In the genomic region with DNA sequence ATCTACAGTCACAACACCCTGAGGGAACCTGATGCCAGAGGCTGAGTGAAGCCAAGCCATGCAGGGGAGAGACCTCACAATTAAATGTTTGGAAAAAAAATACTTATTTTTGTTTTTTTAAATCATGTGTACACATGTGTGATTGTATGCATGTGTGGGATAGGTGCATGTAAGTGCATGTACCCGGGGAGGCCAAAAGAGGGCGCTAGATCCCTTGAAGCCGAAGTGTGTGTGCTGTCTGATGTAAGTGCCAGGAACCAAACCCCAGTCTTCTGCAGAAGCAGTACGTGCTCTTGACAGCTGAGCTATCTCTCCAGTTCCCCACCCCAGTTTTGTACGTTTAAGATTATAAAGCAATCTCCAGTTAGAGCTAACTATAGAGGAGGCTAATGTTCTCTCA, we compare ENCODE assay signal across 14 mouse cellular contexts.
DNase-seq lines count a peak whose midpoint lies in the region; ATAC-seq and TF ChIP-seq lines count a peak whose summit lies in the region.
"Had no signal": no experiment of that assay in that cellular context is flagged by ENCODE, and none has a peak within 500 bp of the region (broad histone marks: within the 10 kb centered on the region; RNA-seq: fewer than 3 reads in every experiment).

No protein-coding gene starts in this region.

- TF ChIP-seq EP300 in liver, embryonic 14.5 days (IDR thresholded peaks at IDR 0.05; ENCODE audit: low read depth) = no peak

- no peak overlapping the region for H3K4me3 ChIP-seq in forebrain, postnatal 0 days (ENCODE audit: low read depth, low read length)
- no peak overlapping the region for H3K4me3 ChIP-seq in forebrain, embryonic 15.5 days
- no peak overlapping the region for H3K4me3 ChIP-seq in liver, embryonic 14.5 days (ENCODE audit: insufficient read depth in 1 of 2, low read depth in 2 of 2, low read length in 2 of 2)
- H3K4me3 ChIP-seq in bone marrow, adult 2 months (replicated peaks; ENCODE audit: control insufficient read depth, low read depth, low read length) = no peak overlapping the region

- no peak for TF ChIP-seq POLR2A in bone marrow, adult 2 months (IDR thresholded peaks at IDR 0.05; ENCODE audit: borderline replicate concordance, control insufficient read depth, low read depth, low read length)

- TF ChIP-seq CTCF in forebrain, postnatal 0 days (IDR thresholded peaks at IDR 0.05; ENCODE audit: low read depth) = peak; percentile 44
- TF ChIP-seq CTCF in liver, embryonic 14.5 days (IDR thresholded peaks at IDR 0.05; ENCODE audit: low read depth) = peak; percentile 60
- peak; percentile 32; the same call in 1 of the 2 replicates for TF ChIP-seq CTCF in bone marrow, adult 2 months (IDR thresholded peaks at IDR 0.05; ENCODE audit: control insufficient read depth, insufficient read depth, low read length)

- no peak overlapping the region for H3K4me2 ChIP-seq in forebrain, postnatal 0 days (ENCODE audit: low read depth)
- H3K4me2 ChIP-seq in forebrain, embryonic 15.5 days (replicated peaks) = no peak overlapping the region
- H3K4me2 ChIP-seq in liver, embryonic 14.5 days (ENCODE audit: low read depth) = no peak overlapping the region

- no peak for ATAC-seq in forebrain, postnatal 0 days
- ATAC-seq in forebrain, embryonic 15.5 days (replicated peaks) = no peak
- no peak for ATAC-seq in liver, embryonic 14.5 days (ENCODE audit: insufficient read depth)
- ATAC-seq in erythroblast, adult 5-6 weeks (replicated peaks; ENCODE audit: low FRiP score, poor library complexity, severe bottlenecking) = no peak
- ATAC-seq: forebrain, embryonic 14.5 days had no signal

- intact Hi-C loops in heart, postnatal 14 days (cut with DNase I) = no loop called here

- H3K27me3 ChIP-seq in forebrain, postnatal 0 days (ENCODE audit: insufficient read depth, low read length) = no peaks in the 10 kb centered on the region
- no peaks in the 10 kb centered on the region for H3K27me3 ChIP-seq in forebrain, embryonic 15.5 days
- H3K27me3 ChIP-seq in liver, embryonic 14.5 days (ENCODE audit: control insufficient read depth, insufficient read depth, low read length) = no peaks in the 10 kb centered on the region

- 87% methylated on average over 5 of the region's 5 CpGs for WGBS in forebrain, postnatal 0 days
- WGBS in forebrain, embryonic 15.5 days = 88% methylated on average over 5 of the region's 5 CpGs
- 71% methylated on average over 5 of the region's 5 CpGs for WGBS in liver, embryonic 14.5 days (ENCODE audit: insufficient replicate concordance)
- WGBS in bone marrow, adult 2 months = 86% methylated on average over 5 of the region's 5 CpGs

- H3K4me1 ChIP-seq in forebrain, postnatal 0 days (ENCODE audit: insufficient read depth) = no peaks in the 10 kb centered on the region
- H3K4me1 ChIP-seq in forebrain, embryonic 15.5 days = peaks cover 9% of the 10 kb centered on the region
- peaks cover 2 to 6% of the 10 kb centered on the region in 2 experiments; a peak in 3 of 4 replicates for H3K4me1 ChIP-seq in liver, embryonic 14.5 days (replicated peaks; ENCODE audit: control insufficient read depth in 2 of 2, insufficient read depth in 2 of 2, low read length in 1 of 2)
- H3K4me1 ChIP-seq in bone marrow, adult 2 months (ENCODE audit: control insufficient read depth, insufficient read depth, low read length) = no peaks in the 10 kb centered on the region

- no peaks in the 10 kb centered on the region for H3K36me3 ChIP-seq in forebrain, postnatal 0 days (ENCODE audit: insufficient read depth)
- no peaks in the 10 kb centered on the region for H3K36me3 ChIP-seq in forebrain, embryonic 15.5 days
- H3K36me3 ChIP-seq in liver, embryonic 14.5 days (replicated peaks; ENCODE audit: control insufficient read depth, insufficient read depth, low read depth) = no peaks in the 10 kb centered on the region

- no peak overlapping the region for H3K27ac ChIP-seq in forebrain, postnatal 0 days (ENCODE audit: low read depth, low read length)
- H3K27ac ChIP-seq in forebrain, embryonic 15.5 days (replicated peaks) = no peak overlapping the region
- no peak overlapping the region for H3K27ac ChIP-seq in liver, embryonic 14.5 days
- H3K27ac ChIP-seq in bone marrow, adult 2 months (ENCODE audit: control insufficient read depth, insufficient read depth, low read depth, low read length, poor library complexity) = no peak overlapping the region

- no peak overlapping the region for H3K9ac ChIP-seq in forebrain, postnatal 0 days
- H3K9ac ChIP-seq in forebrain, embryonic 15.5 days (replicated peaks) = no peak overlapping the region
- H3K9ac ChIP-seq in liver, embryonic 14.5 days (replicated peaks) = no peak overlapping the region

- no peaks in the 10 kb centered on the region for H3K9me3 ChIP-seq in forebrain, postnatal 0 days (ENCODE audit: low read length)
- H3K9me3 ChIP-seq in forebrain, embryonic 15.5 days = no peaks in the 10 kb centered on the region
- no peaks in the 10 kb centered on the region for H3K9me3 ChIP-seq in liver, embryonic 14.5 days (ENCODE audit: control insufficient read depth, low read length)

- no peak for DNase-seq in forebrain, postnatal 0 days
- no peak for DNase-seq in liver, embryonic 14.5 days (ENCODE audit: low read depth in 3 of 3, low spot score in 3 of 3)
- DNase-seq in liver (no peak), 416B (ENCODE audit: low read depth) (peak; percentile 41)
- no peak for DNase-seq in heart, postnatal 14 days
- DNase-seq: adrenal gland, postnatal 36 days; B cell, adult 2 months; cerebellum, adult 8-10 months; right cerebral cortex, adult 18-20 months; thymus, postnatal 25 days had no signal
